Mouse (Mus musculus) forebrain, embryonic 10.5 days (tissue): Measurements from ENCODE around the gene Pepd. TPM values are rescaled to one million over a fixed set of nuclear protein-coding genes. Genes with fewer than 3 reads are reported as not detected.

Experiments used
- DNase-seq: peaks from one replicate; pipeline ENCODE4 v3.0.0-alpha.2; 2017; ENCODE audit warnings: low spot score; ENCODE audit errors: extremely low spot score
- H3K27ac ChIP-seq: fragments of 300-500 bp; sonication (generic); 2 replicates; pipeline ENCODE4 v1.5.1; 2016; ENCODE audit warnings: mild to moderate bottlenecking
- H3K27me3 ChIP-seq: fragments of 300-500 bp; sonication (generic); 2 replicates; pipeline ENCODE4 v1.6.1; 2016; ENCODE audit warnings: mild to moderate bottlenecking; ENCODE audit not compliant: poor library complexity, severe bottlenecking
- H3K36me3 ChIP-seq: fragments of 300-500 bp; sonication (generic); replicated peaks from 2 replicates; pipeline ENCODE4 v1.6.1; 2016; ENCODE audit warnings: mild to moderate bottlenecking, moderate library complexity
- H3K4me1 ChIP-seq: fragments of 300-500 bp; sonication (generic); 2 replicates; pipeline ENCODE4 v1.6.1; 2016
- H3K4me3 ChIP-seq: fragments of 300-500 bp; sonication (generic); 2 replicates; pipeline ENCODE4 v1.5.1; 2016; ENCODE audit warnings: mild to moderate bottlenecking, moderate library complexity
- H3K9me3 ChIP-seq: fragments of 300-500 bp; sonication (generic); 2 replicates; pipeline ENCODE4 v1.6.1; 2016; ENCODE audit warnings: mild to moderate bottlenecking, moderate library complexity
- WGBS: fragments of 180-500 bp; shearing (Covaris S2); methylation state at CpG from one replicate; pipeline ENCODE4 v1.1.7; 2016; 5-methylcytosine and 5-hydroxymethylcytosine counted together
- polyA plus RNA-seq: library from polyadenylated mRNA; unstranded; fragments of >200 nt; fragmentation: Nextera tagmentation; extraction: Ambion mirVana; gene quantifications from 2 replicates; pipeline ENCODE4 v1.2.1, GENCODE M21; 2016

Gene Pepd
- polyA plus RNA-seq, 1 experiment from 2014 or later = 78.5 TPM

DNA sequence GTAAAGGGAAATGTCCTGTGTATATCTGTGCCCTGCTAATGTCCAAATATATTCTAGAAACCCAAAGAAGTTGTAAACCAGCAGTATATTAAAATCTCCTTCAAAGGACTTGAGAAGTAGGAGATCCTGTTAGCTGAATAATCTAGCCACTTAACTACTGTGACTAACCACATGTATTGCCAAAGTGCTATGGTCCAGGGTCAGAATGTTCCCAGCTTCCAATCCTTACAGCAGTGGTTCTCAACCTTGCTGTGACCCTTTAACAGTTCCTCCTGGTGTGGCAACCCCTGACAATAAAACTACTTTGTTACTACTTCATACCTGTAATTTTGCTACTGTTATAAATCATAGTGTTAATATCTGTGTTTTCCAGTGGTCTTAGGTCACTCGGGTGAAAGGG, 146.2 kb downstream of the Pepd start:
- no peaks in the 10 kb centered on the region for H3K27me3 ChIP-seq
- H3K27ac ChIP-seq = no peak overlapping the region
- no peak overlapping the region for H3K4me3 ChIP-seq
- 85% methylated on average over 1 of the region's 1 CpGs for WGBS
- peaks cover 6% of the 10 kb centered on the region; the same call in 1 of the 2 replicates for H3K36me3 ChIP-seq
- peaks cover 5% of the 10 kb centered on the region; the same call in 1 of the 2 replicates for H3K9me3 ChIP-seq
- peaks cover 27% of the 10 kb centered on the region for H3K4me1 ChIP-seq
- no peak for DNase-seq

DNA sequence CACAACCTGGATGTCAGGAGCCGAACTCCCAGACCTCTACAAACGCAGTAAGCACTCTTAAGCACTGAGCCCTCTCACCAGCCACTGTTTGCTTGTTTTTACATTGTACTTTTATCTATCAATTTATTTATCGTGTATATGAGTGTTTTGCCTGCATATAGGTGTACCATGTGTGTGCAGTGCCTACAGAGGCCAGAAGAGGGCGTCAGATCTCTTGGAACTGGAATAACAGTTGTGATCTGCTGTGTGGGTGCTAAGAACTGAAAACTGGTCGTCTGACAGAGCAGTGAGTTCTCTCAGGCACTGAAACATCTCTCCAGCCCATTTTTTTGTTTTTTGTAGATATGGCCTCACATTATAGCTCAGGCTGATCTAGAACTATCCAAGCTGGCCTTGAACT, 147.3 kb downstream of the Pepd start:
- Histone ChIP-seq H3K4me1 (peaks cover 21% of the 10 kb centered on the region), H3K9me3 (peaks cover 5% of the 10 kb centered on the region; the same call in 1 of the 2 replicates)
- WGBS = 76% methylated on average over 5 of the region's 5 CpGs

DNA sequence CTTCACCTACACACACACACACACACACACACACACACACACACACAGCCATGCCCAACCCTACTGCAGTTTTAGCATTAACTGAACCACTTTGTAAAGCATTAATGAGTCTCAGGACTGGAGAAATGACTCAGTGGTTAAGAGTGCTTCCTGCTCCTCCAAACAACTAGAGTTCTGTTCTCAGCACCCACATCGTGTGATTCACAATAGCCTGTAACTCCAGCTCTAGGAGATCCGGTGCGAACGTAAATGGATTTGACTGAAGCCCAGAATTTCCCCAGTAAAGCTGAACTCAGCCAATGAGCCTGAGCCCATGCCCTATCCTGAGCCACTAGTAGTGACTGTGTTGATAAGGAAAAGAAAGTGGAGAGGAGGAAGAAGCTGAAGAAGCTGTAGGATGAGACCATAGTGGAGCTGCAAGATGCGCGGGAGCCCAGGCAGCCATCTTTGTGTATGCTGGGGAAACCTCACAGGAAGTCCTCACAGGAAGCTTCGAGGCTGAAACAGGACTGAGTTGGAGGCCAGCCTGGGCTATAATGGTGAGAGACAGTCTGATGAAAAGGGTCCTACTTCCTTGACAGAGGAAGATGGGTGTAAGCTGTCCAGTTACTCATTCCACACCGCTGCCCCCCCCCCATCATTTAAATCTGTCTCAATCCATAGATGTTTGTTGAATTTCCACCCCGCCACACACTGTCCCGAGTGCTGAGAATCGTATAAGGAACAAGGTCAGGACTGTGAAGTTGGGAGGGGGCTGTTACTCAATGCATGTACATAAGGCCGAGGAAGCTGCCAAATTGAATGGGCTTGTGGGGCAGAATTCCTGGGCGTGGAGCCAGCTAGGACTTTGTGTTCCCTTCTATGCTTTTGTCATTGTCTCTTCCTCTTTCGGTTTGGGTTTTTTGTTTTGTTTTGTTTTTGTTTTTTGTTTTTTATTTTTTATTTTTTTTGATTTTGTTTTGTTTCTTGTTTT, 152.4 kb downstream of the Pepd start:
- 87% methylated on average over 14 of the region's 14 CpGs for WGBS
- H3K27ac ChIP-seq = no peak overlapping the region
- no peaks in the 10 kb centered on the region for H3K36me3 ChIP-seq

More for the DNA sequence above, 147.3 kb downstream of the Pepd start:
- no peaks in the 10 kb centered on the region for H3K27me3 ChIP-seq
- no peak for DNase-seq
- no peak overlapping the region for H3K27ac ChIP-seq
- no peaks in the 10 kb centered on the region for H3K36me3 ChIP-seq
- no peak overlapping the region for H3K4me3 ChIP-seq

DNA sequence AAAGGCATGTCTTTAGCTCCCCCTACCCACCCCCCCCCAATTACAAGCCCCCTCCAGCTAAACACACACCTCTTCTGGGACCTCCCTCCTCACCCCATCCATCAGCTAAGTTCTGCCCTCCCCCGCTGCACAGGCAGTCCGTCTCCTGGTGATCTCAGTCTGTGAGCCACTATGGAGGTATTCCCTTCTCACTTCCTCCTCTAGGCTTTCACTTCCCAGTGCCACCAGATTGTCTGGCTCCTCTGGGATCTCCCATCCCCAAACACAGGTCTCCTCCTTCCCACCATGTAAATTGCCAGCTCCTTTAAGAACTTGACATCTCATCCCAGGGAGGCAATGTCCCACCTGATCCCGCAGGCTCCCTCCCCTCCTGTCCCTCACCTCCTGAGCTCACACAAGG, 153.8 kb downstream of the Pepd start:
- 87% methylated on average over 3 of the region's 3 CpGs for WGBS
- Histone ChIP-seq H3K27me3 (no peaks in the 10 kb centered on the region), H3K36me3 (no peaks in the 10 kb centered on the region), H3K4me1 (peaks cover 5% of the 10 kb centered on the region; the same call in 1 of the 2 replicates), H3K27ac (no peak overlapping the region), H3K9me3 (no peaks in the 10 kb centered on the region), H3K4me3 (no peak overlapping the region)
- no peak for DNase-seq

More for the DNA sequence above, 152.4 kb downstream of the Pepd start:
- H3K4me1 ChIP-seq = peaks cover 5% of the 10 kb centered on the region; the same call in 1 of the 2 replicates
- H3K9me3 ChIP-seq = peaks cover 3% of the 10 kb centered on the region; the same call in 1 of the 2 replicates
- H3K27me3 ChIP-seq = no peaks in the 10 kb centered on the region
- no peak overlapping the region for H3K4me3 ChIP-seq
- DNase-seq = no peak

DNA sequence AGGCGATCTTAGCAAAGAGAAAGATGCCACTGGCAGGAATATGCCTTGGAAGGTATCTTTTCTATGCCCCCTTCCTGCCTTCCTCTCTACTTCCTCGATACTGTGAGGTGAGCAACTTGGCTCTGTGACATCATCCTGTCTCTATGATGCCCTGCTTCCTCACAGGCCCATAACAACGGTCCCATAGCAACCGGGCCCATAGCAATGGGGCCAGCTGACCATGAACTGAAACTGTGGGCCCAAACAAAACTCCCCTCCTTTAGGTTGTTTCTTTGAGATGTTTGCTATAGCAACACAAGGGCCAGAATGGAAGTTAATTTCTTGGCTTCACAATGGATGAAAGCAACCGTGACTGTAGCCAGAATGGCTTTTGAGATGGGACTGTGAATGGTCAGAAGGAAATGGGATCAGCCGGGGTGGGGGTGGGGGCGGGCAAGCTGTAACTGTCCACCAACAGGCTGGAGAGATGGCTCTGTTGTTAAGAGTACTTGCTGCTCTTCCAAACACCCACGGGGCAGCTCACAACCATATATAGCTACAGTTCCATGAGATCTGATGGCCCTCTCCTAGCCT, 154.5 kb downstream of the Pepd start:
- Histone ChIP-seq H3K4me1 (peaks cover 5% of the 10 kb centered on the region; the same call in 1 of the 2 replicates), H3K36me3 (no peaks in the 10 kb centered on the region), H3K27me3 (no peaks in the 10 kb centered on the region), H3K4me3 (no peak overlapping the region), H3K27ac (no peak overlapping the region), H3K9me3 (no peaks in the 10 kb centered on the region)
- DNase-seq = no peak
- WGBS = 78% methylated on average over 8 of the region's 8 CpGs

DNA sequence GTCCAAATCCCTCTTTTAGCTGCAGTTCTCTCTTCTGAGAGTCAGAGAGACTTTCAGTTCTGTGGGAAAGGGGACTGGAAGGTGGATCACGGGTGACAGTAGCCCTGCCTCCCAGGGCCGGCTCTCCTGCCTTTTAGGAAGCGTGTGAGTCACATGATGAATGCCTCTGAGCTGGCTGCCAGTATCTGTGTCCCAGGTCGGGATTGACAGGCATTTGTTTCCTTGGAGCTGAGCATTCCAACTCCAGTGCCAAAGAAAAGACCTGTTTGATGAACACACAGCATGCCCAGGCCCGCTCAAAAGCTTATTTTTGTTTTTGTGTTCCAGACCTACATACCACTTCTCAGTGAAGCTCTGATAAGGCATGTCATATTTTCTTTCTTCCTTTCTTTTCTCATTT, 164.5 kb downstream of the Pepd start:
- H3K27me3 ChIP-seq = no peaks in the 10 kb centered on the region
- H3K4me3 ChIP-seq = no peak overlapping the region
- peak overlapping the region; percentile 26; the same call in 1 of the 2 replicates for H3K27ac ChIP-seq
- peaks cover 12% of the 10 kb centered on the region for H3K4me1 ChIP-seq
- 58% methylated on average over 5 of the region's 5 CpGs for WGBS
- no peaks in the 10 kb centered on the region for H3K36me3 ChIP-seq
- no peaks in the 10 kb centered on the region for H3K9me3 ChIP-seq
- DNase-seq = no peak

DNA sequence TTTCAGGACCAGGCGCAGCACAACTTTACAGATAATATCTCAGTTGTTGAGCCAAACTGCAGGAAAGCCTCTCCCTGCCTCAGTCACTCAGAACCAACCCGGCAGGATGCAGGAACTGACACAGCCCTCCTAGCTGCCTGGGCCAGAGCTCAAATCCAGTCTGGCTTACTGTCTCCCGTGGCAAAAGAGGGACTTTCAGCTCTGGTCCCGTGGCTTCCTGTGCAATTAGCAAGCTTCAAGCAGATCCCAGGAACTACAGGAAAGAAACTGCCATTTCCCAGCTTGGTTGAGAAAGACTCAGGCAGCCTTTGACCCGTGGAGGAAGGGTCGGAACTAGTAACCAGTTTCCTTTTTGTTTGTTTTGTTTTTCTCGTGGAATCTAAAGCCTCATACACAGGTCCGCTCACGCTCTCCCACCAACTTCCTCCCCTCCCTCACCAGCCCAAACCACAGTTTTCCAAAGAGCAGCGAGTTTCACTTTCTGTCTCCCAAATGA, 168.7 kb downstream of the Pepd start:
- H3K36me3 ChIP-seq = no peaks in the 10 kb centered on the region
- DNase-seq = no peak
- H3K27ac ChIP-seq = 0 out of 2 replicates have a peak overlapping the region, but pooled peaks have one; percentile 35
- peaks cover 14% of the 10 kb centered on the region for H3K27me3 ChIP-seq
- no peak overlapping the region for H3K4me3 ChIP-seq
- no peaks in the 10 kb centered on the region for H3K9me3 ChIP-seq
- peaks cover 21% of the 10 kb centered on the region for H3K4me1 ChIP-seq
- WGBS = 52% methylated on average over 10 of the region's 10 CpGs

DNA sequence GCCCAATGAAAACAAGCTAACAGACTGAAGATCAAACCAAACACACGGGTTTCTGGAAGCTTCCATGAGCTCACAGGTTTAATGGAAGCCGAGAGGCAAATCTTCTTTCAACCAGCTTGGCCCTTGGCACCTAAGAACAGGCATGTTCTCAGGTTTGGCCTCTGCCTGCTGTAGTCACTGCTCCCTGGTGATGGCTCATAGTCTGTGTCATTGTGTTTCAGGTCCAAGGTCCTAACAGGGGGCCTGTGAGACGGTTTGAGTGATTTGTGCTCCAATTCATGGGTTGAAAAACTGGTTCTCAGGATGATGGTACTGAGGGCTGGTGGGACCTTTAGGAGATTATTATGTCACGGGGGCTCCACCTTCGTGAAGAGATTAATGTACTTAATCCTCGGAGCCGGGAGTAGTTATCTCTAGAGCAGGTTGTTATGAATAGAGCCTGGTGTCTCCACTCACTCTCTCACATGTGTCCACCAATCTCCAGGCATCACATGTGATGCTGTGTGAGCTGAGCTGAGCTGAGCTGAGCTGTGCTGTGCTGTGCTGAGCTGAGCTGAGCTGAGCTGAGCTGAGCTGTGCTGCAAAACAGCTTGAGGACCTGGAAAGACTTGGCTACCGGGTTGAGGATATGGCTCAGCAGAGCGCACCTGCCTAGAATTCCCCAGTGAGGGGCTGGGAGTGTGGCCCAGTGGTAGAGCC, 169.4 kb downstream of the Pepd start:
- no peak overlapping the region for H3K27ac ChIP-seq
- no peaks in the 10 kb centered on the region for H3K36me3 ChIP-seq
- peaks cover 27% of the 10 kb centered on the region for H3K4me1 ChIP-seq
- peaks cover 20% of the 10 kb centered on the region for H3K27me3 ChIP-seq
- H3K9me3 ChIP-seq = no peaks in the 10 kb centered on the region
- WGBS = 81% methylated on average over 9 of the region's 9 CpGs
- no peak for DNase-seq
- H3K4me3 ChIP-seq = no peak overlapping the region

DNA sequence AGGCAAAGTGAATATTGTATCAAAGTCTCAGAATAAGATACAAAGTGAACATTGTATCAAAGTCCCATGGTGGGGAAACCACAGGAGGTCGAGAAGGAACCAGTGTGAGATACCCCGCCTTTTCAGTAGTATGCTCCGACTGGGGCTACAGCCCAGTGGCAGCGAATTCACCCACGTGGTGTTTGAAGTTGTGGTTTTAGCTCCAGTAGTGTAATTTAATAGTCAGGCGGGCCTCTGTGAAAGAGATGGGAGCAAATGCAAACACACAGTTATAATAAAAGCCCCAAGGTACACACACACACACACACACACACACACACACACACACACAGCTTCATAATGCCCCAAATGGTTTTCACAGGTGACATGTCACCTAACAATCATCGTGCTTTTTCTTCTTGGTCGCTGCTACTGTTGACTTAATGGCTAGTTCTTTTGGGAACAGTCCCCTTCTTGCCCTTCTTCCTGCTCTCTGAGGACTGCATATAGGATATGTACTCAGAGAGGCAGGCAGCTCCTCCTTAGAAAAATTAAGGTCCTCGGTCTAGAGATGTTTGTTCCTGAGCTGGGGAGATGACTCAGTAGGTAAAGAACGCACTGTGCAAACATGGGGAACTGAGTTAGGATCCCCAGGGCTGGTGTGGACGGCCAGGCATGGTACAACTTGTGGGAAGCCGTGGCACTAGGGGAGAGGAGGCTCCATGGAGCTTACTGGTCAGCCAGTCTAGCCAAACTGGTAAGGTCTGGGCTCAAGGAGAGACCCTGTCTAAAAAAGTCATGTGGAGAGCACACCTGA, 172.6 kb downstream of the Pepd start:
- Histone ChIP-seq H3K9me3 (no peaks in the 10 kb centered on the region), H3K27me3 (peaks cover 26% of the 10 kb centered on the region), H3K27ac (no peak overlapping the region), H3K36me3 (no peaks in the 10 kb centered on the region), H3K4me3 (no peak overlapping the region), H3K4me1 (peaks cover 37% of the 10 kb centered on the region)
- DNase-seq = no peak
- 83% methylated on average over 12 of the region's 12 CpGs for WGBS

DNA sequence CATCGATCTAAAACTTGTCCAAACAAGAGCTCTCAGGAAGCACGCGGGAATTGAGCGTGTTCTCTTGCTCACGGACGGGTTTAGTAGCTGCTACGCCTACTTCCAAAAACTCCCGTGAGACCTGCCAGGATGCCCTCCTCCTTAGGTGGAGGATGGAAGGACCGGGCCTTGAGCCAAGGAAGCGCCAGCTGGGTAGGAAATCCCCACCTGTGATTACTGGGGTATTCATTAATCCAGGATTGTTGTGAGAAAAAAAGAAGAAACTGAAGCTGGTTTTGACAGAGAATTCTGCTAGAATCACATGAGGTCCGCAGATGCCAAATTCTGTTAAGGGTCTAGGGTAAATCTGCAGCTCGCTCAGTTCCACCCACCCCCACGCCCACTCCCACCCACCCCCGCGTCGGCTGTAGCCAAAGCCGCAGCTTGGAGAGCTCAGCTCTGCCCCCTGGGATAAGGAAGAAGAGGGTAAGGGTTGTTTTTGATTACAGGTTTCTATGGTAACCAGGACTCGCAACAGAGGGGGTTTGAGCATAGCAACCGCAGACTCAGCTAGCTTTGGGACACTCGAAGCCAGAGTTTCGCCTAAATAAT, 174.2 kb downstream of the Pepd start:
- Histone ChIP-seq H3K36me3 (no peaks in the 10 kb centered on the region), H3K9me3 (no peaks in the 10 kb centered on the region), H3K4me1 (peaks cover 28% of the 10 kb centered on the region), H3K27ac (no peak overlapping the region), H3K4me3 (peak overlapping the region; percentile 43), H3K27me3 (peaks cover 26% of the 10 kb centered on the region)
- peak; percentile 60 for DNase-seq
- WGBS = 3% methylated on average over 21 of the region's 21 CpGs

DNA sequence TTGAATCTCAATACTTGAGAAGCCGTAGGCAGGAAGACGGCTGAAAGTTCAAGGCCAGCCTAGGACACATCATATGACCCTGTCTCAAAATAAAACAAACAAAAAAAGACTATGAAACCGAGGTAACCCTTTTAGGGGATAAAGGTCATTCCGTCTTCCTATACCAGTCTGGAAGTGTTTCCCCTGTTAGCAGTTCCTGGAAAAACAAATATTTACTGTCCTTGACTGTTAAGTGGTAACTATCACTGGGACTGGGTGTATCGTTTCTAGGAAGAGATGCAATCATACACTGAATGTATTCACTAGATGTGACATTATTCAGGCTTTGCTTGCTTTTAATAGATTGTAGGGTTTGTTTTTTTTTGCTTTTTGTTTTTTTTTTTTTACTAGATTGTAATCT, 178.4 kb downstream of the Pepd start:
- Histone ChIP-seq H3K27me3 (peaks cover 15% of the 10 kb centered on the region), H3K36me3 (no peaks in the 10 kb centered on the region), H3K4me3 (no peak overlapping the region), H3K9me3 (no peaks in the 10 kb centered on the region), H3K27ac (no peak overlapping the region), H3K4me1 (peaks cover 18% of the 10 kb centered on the region)
- 81% methylated on average over 5 of the region's 5 CpGs for WGBS
- no peak for DNase-seq
